Mouse (Mus musculus) kidney, embryonic 14.5 days (tissue): ENCODE data around the gene Nbeal2. TPM values are rescaled to one million over a fixed set of nuclear protein-coding genes. Genes with fewer than 3 reads are reported as not detected.

Experiments used
- ATAC-seq: fragments of 200-750 bp; cut with Nextera tagmentation; 2 replicates; pipeline ENCODE4 v1.8.0; 2017; ENCODE audit warnings: moderate number of reproducible peaks, mild to moderate bottlenecking, moderate TSS enrichment, moderate library complexity; ENCODE audit not compliant: low FRiP score, low TSS enrichment
- H3K27ac ChIP-seq: fragments of 300-500 bp; sonication (generic); 2 replicates; pipeline ENCODE4 v1.5.1; 2014; ENCODE audit warnings: low read depth, mild to moderate bottlenecking, low read length, moderate library complexity, mixed read lengths
- H3K27me3 ChIP-seq: fragments of 300-500 bp; sonication (generic); 2 replicates; pipeline ENCODE4 v1.6.1; 2014; ENCODE audit warnings: mild to moderate bottlenecking, low read length; ENCODE audit not compliant: control insufficient read depth, insufficient read depth
- H3K36me3 ChIP-seq: fragments of 300-500 bp; sonication (generic); 2 replicates; pipeline ENCODE4 v1.6.1; 2014; ENCODE audit warnings: low read length, mixed read lengths; ENCODE audit not compliant: control insufficient read depth, insufficient read depth
- H3K4me1 ChIP-seq: fragments of 300-500 bp; sonication (generic); 2 replicates; pipeline ENCODE4 v1.6.1; 2014; ENCODE audit warnings: low read length, mixed read lengths; ENCODE audit not compliant: control insufficient read depth, insufficient read depth
- H3K4me2 ChIP-seq: fragments of 300-500 bp; sonication (generic); replicated peaks from 2 replicates; pipeline ENCODE4 v1.6.1; 2014; ENCODE audit warnings: low read depth, mild to moderate bottlenecking, low read length
- H3K4me3 ChIP-seq: fragments of 300-500 bp; sonication (generic); 2 replicates; pipeline ENCODE4 v1.5.1; 2014; ENCODE audit warnings: mild to moderate bottlenecking, low read length
- H3K9ac ChIP-seq: fragments of 300-500 bp; sonication (generic); 2 replicates; pipeline ENCODE4 v1.6.1; 2014; ENCODE audit warnings: low read depth, mild to moderate bottlenecking, low read length, moderate library complexity
- H3K9me3 ChIP-seq: fragments of 300-500 bp; sonication (generic); 2 replicates; pipeline ENCODE4 v1.6.1; 2016; ENCODE audit warnings: low read length; ENCODE audit not compliant: control insufficient read depth
- WGBS: fragments of 180-500 bp; shearing (Covaris S2); extraction: QIAGEN DNeasy Blood & Tissue Kit; methylation state at CpG from one replicate; pipeline ENCODE4 v1.1.7; 2014; 5-methylcytosine and 5-hydroxymethylcytosine counted together
- polyA plus RNA-seq: library from polyadenylated mRNA; unstranded; fragments of >200 nt; fragmentation: Nextera tagmentation; extraction: Ambion mirVana; gene quantifications from 2 replicates; pipeline ENCODE4 v1.2.1, GENCODE M21; 2014

The Nbeal2 gene
- polyA plus RNA-seq, 1 experiment from 2014 or later = 4.8 TPM

GRCm38 (mm10) chr9:110656249-110657221, 2.6 kb upstream of the Nbeal2 start, which contains the start of gene Ccdc12:
TSS of gene Ccdc12 (plus strand) at chr9:110656503.
- H3K4me1 ChIP-seq = peaks cover 17% of the 10 kb centered on the region
- peak within 1 kb of the TSS; percentile 75 for H3K9ac ChIP-seq
- H3K4me3 ChIP-seq = peak within 1 kb of the TSS; percentile 59
- peak within 1 kb of the TSS; percentile 77 for H3K27ac ChIP-seq
- ATAC-seq = peak; percentile 92
- peak within 1 kb of the TSS; percentile 58 for H3K4me2 ChIP-seq
- peaks cover 14% of the 10 kb centered on the region for H3K27me3 ChIP-seq
- H3K9me3 ChIP-seq = no peaks in the 10 kb centered on the region
- WGBS = under 1% methylated on average over 52 of the region's 52 CpGs
- H3K36me3 ChIP-seq = peaks cover 2% of the 10 kb centered on the region; the same call in 1 of the 2 replicates

GRCm38 (mm10) chr9:110655651-110656007, 1.7 kb upstream of the Nbeal2 start:
- Histone ChIP-seq H3K4me3 (peak overlapping the region; percentile 59), H3K4me1 (peaks cover 17% of the 10 kb centered on the region), H3K4me2 (peak overlapping the region; percentile 58), H3K36me3 (peaks cover 2% of the 10 kb centered on the region; the same call in 1 of the 2 replicates), H3K27ac (peak overlapping the region; percentile 77), H3K9me3 (no peaks in the 10 kb centered on the region), H3K27me3 (peaks cover 14% of the 10 kb centered on the region), H3K9ac (peak overlapping the region; percentile 75; the same call in 1 of the 2 replicates)
- no peak for ATAC-seq
- 82% methylated on average over 10 of the region's 10 CpGs for WGBS

- Histone ChIP-seq H3K4me1 (peaks cover 17% of the 10 kb centered on the region), H3K9ac (peak overlapping the region; percentile 29; the same call in 1 of the 2 replicates), H3K9me3 (no peaks in the 10 kb centered on the region), H3K36me3 (peaks cover 2% of the 10 kb centered on the region; the same call in 1 of the 2 replicates), H3K27ac (0 out of 2 replicates have a peak overlapping the region, but pooled peaks have one; percentile 13), H3K4me2 (peak overlapping the region; percentile 95), H3K4me3 (peak overlapping the region; percentile 70), H3K27me3 (peaks cover 14% of the 10 kb centered on the region)
- WGBS = 79% methylated on average over 19 of the region's 19 CpGs
- ATAC-seq = no peak
Observed at GRCm38 (mm10) chr9:110654726-110655650, 1.0 kb upstream of the Nbeal2 start.

GRCm38 (mm10) chr9:110652963-110653654, 852 bp downstream of the Nbeal2 start:
- H3K9me3 ChIP-seq = no peaks in the 10 kb centered on the region
- peak overlapping the region; percentile 70 for H3K4me3 ChIP-seq
- no peaks in the 10 kb centered on the region for H3K36me3 ChIP-seq
- peak overlapping the region; percentile 95 for H3K4me2 ChIP-seq
- H3K27me3 ChIP-seq = peaks cover 14% of the 10 kb centered on the region
- H3K27ac ChIP-seq = no peak overlapping the region
- H3K4me1 ChIP-seq = peaks cover 17% of the 10 kb centered on the region
- 21% methylated on average over 14 of the region's 14 CpGs for WGBS
- H3K9ac ChIP-seq = peak overlapping the region; percentile 64
- no peak for ATAC-seq

- Histone ChIP-seq H3K4me3 (peak overlapping the region; percentile 70; the same call in 1 of the 2 replicates), H3K9ac (0 out of 2 replicates have a peak overlapping the region, but pooled peaks have one; percentile 28)
- WGBS = 29% methylated on average over 13 of the region's 13 CpGs
Observed at GRCm38 (mm10) chr9:110651931-110652722, 1.8 kb downstream of the Nbeal2 start.

GRCm38 (mm10) chr9:110649775-110650174, 4.2 kb downstream of the Nbeal2 start:
- H3K4me2 ChIP-seq = no peak overlapping the region
- H3K9ac ChIP-seq = no peak overlapping the region
- ATAC-seq = no peak
- H3K4me3 ChIP-seq = no peak overlapping the region
- H3K4me1 ChIP-seq = 0 out of 2 replicates have a peak, but pooled peaks cover 10% of the 10 kb centered on the region
- H3K27ac ChIP-seq = no peak overlapping the region
- H3K9me3 ChIP-seq = no peaks in the 10 kb centered on the region
- peaks cover 14% of the 10 kb centered on the region for H3K27me3 ChIP-seq
- H3K36me3 ChIP-seq = no peaks in the 10 kb centered on the region

More at GRCm38 (mm10) chr9:110651931-110652722, 1.8 kb downstream of the Nbeal2 start:
- peaks cover 14% of the 10 kb centered on the region for H3K27me3 ChIP-seq
- ATAC-seq = no peak
- no peaks in the 10 kb centered on the region for H3K36me3 ChIP-seq
- H3K4me1 ChIP-seq = peaks cover 14% of the 10 kb centered on the region
- no peaks in the 10 kb centered on the region for H3K9me3 ChIP-seq
- peak overlapping the region; percentile 95 for H3K4me2 ChIP-seq
- no peak overlapping the region for H3K27ac ChIP-seq

DNA sequence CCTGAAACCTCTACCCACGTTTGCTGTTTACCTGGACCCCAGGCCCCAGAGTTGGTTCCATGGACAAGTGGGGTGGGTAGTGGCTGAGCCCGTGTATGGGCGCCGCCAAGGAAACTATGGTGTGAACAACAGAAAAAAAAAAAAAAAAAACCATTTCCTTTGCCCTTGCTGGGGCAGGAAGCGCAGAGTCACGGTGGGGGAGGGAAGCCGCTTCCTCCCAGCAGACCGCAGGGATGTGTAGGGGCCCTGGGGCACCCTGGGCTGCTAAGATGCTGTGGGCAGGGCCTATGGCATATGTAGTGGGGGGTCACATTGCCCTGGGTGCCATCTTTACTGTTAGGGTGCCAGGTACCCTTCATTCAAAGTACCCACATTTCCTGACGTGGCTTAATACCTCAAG, 8.7 kb downstream of the Nbeal2 start:
- Histone ChIP-seq H3K9me3 (no peaks in the 10 kb centered on the region), H3K4me2 (no peak overlapping the region), H3K4me1 (peaks cover 16% of the 10 kb centered on the region; the same call in 1 of the 2 replicates), H3K27me3 (no peaks in the 10 kb centered on the region), H3K27ac (no peak overlapping the region), H3K4me3 (no peak overlapping the region), H3K36me3 (no peaks in the 10 kb centered on the region), H3K9ac (no peak overlapping the region)
- no peak for ATAC-seq
- 87% methylated on average over 9 of the region's 9 CpGs for WGBS
